Mouse (Mus musculus) MEL (cell line): ENCODE results near the gene App. TPM values are rescaled to one million over a fixed set of nuclear protein-coding genes. Genes with fewer than 3 reads are reported as not detected.

ENCODE experiments used
- DNase-seq: peaks from one replicate; pipeline ENCODE4 v3.0.0; 2011; ENCODE audit warnings: low read depth, low spot score
- H3K27ac ChIP-seq: 2 replicates; pipeline ENCODE4 v1.5.1; 2012; ENCODE audit warnings: low read depth, mild to moderate bottlenecking, control low read depth, low read length, moderate library complexity; ENCODE audit not compliant: control insufficient read depth
- H3K27me3 ChIP-seq, 2 experiments: fragments of 150-350 bp in 1 of 2; sonication (generic) in 1 of 2; 2 replicates each; pipeline ENCODE4 v1.6.1; 2012; ENCODE audit warnings: low read length in 2 of 2, mild to moderate bottlenecking in 2 of 2, improper control_type of control experiment in 1 of 2, moderate library complexity in 1 of 2; ENCODE audit not compliant: insufficient read depth in 2 of 2, control insufficient read depth in 1 of 2
- H3K36me3 ChIP-seq, 2 experiments: 2 replicates each; pipeline ENCODE4 v1.6.1; 2012 to 2014; ENCODE audit warnings: low read length in 2 of 2, improper control_type of control experiment in 1 of 2, inconsistent platforms in 1 of 2, mild to moderate bottlenecking in 1 of 2; ENCODE audit not compliant: insufficient read depth in 2 of 2, control insufficient read depth in 1 of 2
- H3K4me1 ChIP-seq, 2 experiments: fragments of 150-350 bp in 1 of 2; sonication (generic) in 1 of 2; 2 replicates each; pipeline ENCODE4 v1.6.1; 2012; ENCODE audit warnings: low read length in 2 of 2, improper control_type of control experiment in 1 of 2, mild to moderate bottlenecking in 1 of 2; ENCODE audit not compliant: insufficient read depth in 2 of 2, control insufficient read depth in 1 of 2
- H3K4me3 ChIP-seq, 2 experiments: fragments of 150-350 bp in 1 of 2; sonication (generic) in 1 of 2; 2 replicates each; pipeline ENCODE4 v1.5.1; 2012; ENCODE audit warnings: low read depth in 2 of 2, low read length in 2 of 2, mild to moderate bottlenecking in 2 of 2, moderate library complexity in 2 of 2, control low read depth in 1 of 2, improper control_type of control experiment in 1 of 2; ENCODE audit not compliant: control insufficient read depth in 1 of 2, insufficient read depth in 1 of 2
- H3K79me2 ChIP-seq: 2 replicates; pipeline ENCODE4 v1.6.1; 2012; ENCODE audit warnings: mild to moderate bottlenecking, low read length, moderate library complexity; ENCODE audit not compliant: control insufficient read depth, poor library complexity, insufficient read depth
- H3K9ac ChIP-seq: 2 replicates; pipeline ENCODE4 v1.6.1; 2012; ENCODE audit warnings: low read depth, mild to moderate bottlenecking, control low read depth, low read length, moderate library complexity; ENCODE audit not compliant: control insufficient read depth, poor library complexity, severe bottlenecking
- H3K9me3 ChIP-seq: fragments of 150-350 bp; sonication (generic); replicated peaks from 2 replicates; pipeline ENCODE4 v1.6.1; 2012; ENCODE audit warnings: mild to moderate bottlenecking, low read length, improper control_type of control experiment, moderate library complexity; ENCODE audit not compliant: insufficient read depth
- CHD2 ChIP-seq: IDR thresholded peaks from 2 replicates; pipeline ENCODE4 v1.6.1; 2011; ENCODE audit warnings: low read length, improper control_type of control experiment
- ELF1 ChIP-seq: IDR thresholded peaks from 2 replicates; pipeline ENCODE4 v1.6.1; 2014; ENCODE audit warnings: low read depth, mild to moderate bottlenecking, inconsistent platforms, low read length, improper control_type of control experiment, moderate library complexity
- ETS1 ChIP-seq: IDR thresholded peaks from 2 replicates; pipeline ENCODE4 v1.6.1; 2012; ENCODE audit warnings: low read depth, mild to moderate bottlenecking, inconsistent platforms, low read length, improper control_type of control experiment, moderate library complexity
- GATA1 ChIP-seq: IDR thresholded peaks from 2 replicates; pipeline ENCODE4 v1.6.1; 2011; ENCODE audit warnings: low read depth, low read length, improper control_type of control experiment
- JUND ChIP-seq: IDR thresholded peaks from 2 replicates; pipeline ENCODE4 v1.6.1; 2011; ENCODE audit warnings: low read depth, mild to moderate bottlenecking, improper control_type of control experiment, low read length
- MAFK ChIP-seq: IDR thresholded peaks from 2 replicates; pipeline ENCODE4 v1.6.1; 2011; ENCODE audit warnings: low read depth, mild to moderate bottlenecking, low read length, improper control_type of control experiment, borderline replicate concordance
- MAZ ChIP-seq: IDR thresholded peaks from 2 replicates; pipeline ENCODE4 v1.6.1; 2012; ENCODE audit warnings: low read depth, mild to moderate bottlenecking, inconsistent platforms, low read length, improper control_type of control experiment
- NELFE ChIP-seq: IDR thresholded peaks from 2 replicates; pipeline ENCODE4 v1.6.1; 2011; ENCODE audit warnings: low read depth, low read length, improper control_type of control experiment
- NRF1 ChIP-seq: IDR thresholded peaks from 2 replicates; pipeline ENCODE4 v1.6.1; 2014; ENCODE audit warnings: low read depth, mild to moderate bottlenecking, inconsistent platforms, low read length, improper control_type of control experiment, moderate library complexity; ENCODE audit not compliant: poor library complexity, insufficient read depth, severe bottlenecking
- POLR2AphosphoS5 ChIP-seq: IDR thresholded peaks from 2 replicates; pipeline ENCODE4 v1.6.1; 2012; ENCODE audit warnings: low read depth, borderline replicate concordance, mild to moderate bottlenecking, inconsistent platforms, low read length, moderate library complexity, mixed read lengths
- RAD21 ChIP-seq: IDR thresholded peaks from 2 replicates; pipeline ENCODE4 v1.6.1; 2011; ENCODE audit warnings: mild to moderate bottlenecking, low read depth, low read length, improper control_type of control experiment
- SIN3A ChIP-seq: IDR thresholded peaks from 2 replicates; pipeline ENCODE4 v1.6.1; 2012; ENCODE audit warnings: low read length, improper control_type of control experiment, inconsistent platforms
- TAL1 ChIP-seq: IDR thresholded peaks from 2 replicates; pipeline ENCODE4 v1.6.1; 2012; ENCODE audit warnings: mild to moderate bottlenecking, inconsistent platforms, low read length, moderate library complexity, mixed read lengths
- TCF12 ChIP-seq: IDR thresholded peaks from 2 replicates; pipeline ENCODE4 v1.6.1; 2014; ENCODE audit warnings: low read depth, mild to moderate bottlenecking, inconsistent platforms, low read length, improper control_type of control experiment, moderate library complexity
- UBTF ChIP-seq: IDR thresholded peaks from 2 replicates; pipeline ENCODE4 v1.6.1; 2012; ENCODE audit warnings: low read depth, mild to moderate bottlenecking, inconsistent platforms, low read length, improper control_type of control experiment, moderate library complexity, borderline replicate concordance; ENCODE audit not compliant: insufficient read depth
- USF1 ChIP-seq: IDR thresholded peaks from 2 replicates; pipeline ENCODE4 v1.6.1; 2014; ENCODE audit warnings: low read depth, mild to moderate bottlenecking, inconsistent platforms, low read length, improper control_type of control experiment, moderate library complexity
- ZKSCAN1 ChIP-seq: IDR thresholded peaks from 2 replicates; pipeline ENCODE4 v1.6.1; 2012; ENCODE audit warnings: low read depth, mild to moderate bottlenecking, inconsistent platforms, low read length, improper control_type of control experiment, moderate library complexity
- ZNF384 ChIP-seq: IDR thresholded peaks from 2 replicates; pipeline ENCODE4 v1.6.1; 2012; ENCODE audit warnings: low read depth, mild to moderate bottlenecking, inconsistent platforms, low read length, improper control_type of control experiment
- polyA plus RNA-seq, 2 experiments: library from polyadenylated mRNA; stranded (reverse) in 1 of 2; unstranded in 1 of 2; fragments of >175 nt in 1 of 2; fragments of >200 nt in 1 of 2; gene quantifications; 2 replicates each; pipeline versions ENCODE4 v1.2.1 to v1.2.4; 2012; ENCODE audit warnings: low replicate concordance in 2 of 2, low read depth in 1 of 2; ENCODE audit not compliant: insufficient read length in 2 of 2, insufficient read depth in 1 of 2, missing spikeins in 1 of 2
- total RNA-seq: library from RNA; depleted of rRNA; stranded (reverse); fragments of 300-350 nt; gene quantifications from 2 replicates; pipeline ENCODE4 v1.2.3, GENCODE M21; 2012

App gene
- total and polyA plus RNA-seq, 3 experiments: not detected

- Histone ChIP-seq H3K27me3 (no peaks in the 10 kb centered on the region), H3K27ac (no peak overlapping the region), H3K36me3 (no peaks in the 10 kb centered on the region), H3K9me3 (no peaks in the 10 kb centered on the region), H3K9ac (no peak overlapping the region), H3K4me1 (no peaks in the 10 kb centered on the region)
- DNase-seq: no peak
- no peak for TF ChIP-seq ZKSCAN1
- TF ChIP-seq TCF12: no peak
- TF ChIP-seq ZNF384: no peak
- TF ChIP-seq ELF1: no peak
- TF ChIP-seq ETS1: no peak
- no peak for TF ChIP-seq CHD2
- TF ChIP-seq MAZ: no peak
- no peak for TF ChIP-seq NRF1
- no peak for TF ChIP-seq RAD21
- no peak for TF ChIP-seq UBTF
- TF ChIP-seq USF1: no peak
- no peak for TF ChIP-seq JUND
- TF ChIP-seq NELFE: no peak
- TF ChIP-seq GATA1: no peak
- TF ChIP-seq MAFK: no peak
- TF ChIP-seq, all 39 proteins: peak for 0
- no peaks in the 10 kb centered on the region for H3K79me2 ChIP-seq
- no peak overlapping the region for H3K4me3 ChIP-seq
Observed at GRCm38 (mm10) chr16:84989938-84990337, 183.6 kb downstream of the App start.

GRCm38 (mm10) chr16:84989476-84989875 lies 184.1 kb downstream of the App start:
- Histone ChIP-seq H3K9me3 (no peaks in the 10 kb centered on the region), H3K9ac (no peak overlapping the region), H3K27ac (no peak overlapping the region), H3K4me3 (no peak overlapping the region), H3K36me3 (no peaks in the 10 kb centered on the region), H3K79me2 (no peaks in the 10 kb centered on the region), H3K27me3 (no peaks in the 10 kb centered on the region), H3K4me1 (no peaks in the 10 kb centered on the region)
- no peak for TF ChIP-seq POLR2AphosphoS5
- TF ChIP-seq ELF1: no peak
- TF ChIP-seq TAL1: no peak
- no peak for TF ChIP-seq SIN3A
- no peak for DNase-seq
